Mouse (Mus musculus): ENCODE measurements at regions not wholly inside any gene's neighbourhood (a gene's known extent, or its start where the extent isn't known, plus 50 kb on each side); places are given as distances from the start of the nearest gene placed in this dataset.

DNA sequence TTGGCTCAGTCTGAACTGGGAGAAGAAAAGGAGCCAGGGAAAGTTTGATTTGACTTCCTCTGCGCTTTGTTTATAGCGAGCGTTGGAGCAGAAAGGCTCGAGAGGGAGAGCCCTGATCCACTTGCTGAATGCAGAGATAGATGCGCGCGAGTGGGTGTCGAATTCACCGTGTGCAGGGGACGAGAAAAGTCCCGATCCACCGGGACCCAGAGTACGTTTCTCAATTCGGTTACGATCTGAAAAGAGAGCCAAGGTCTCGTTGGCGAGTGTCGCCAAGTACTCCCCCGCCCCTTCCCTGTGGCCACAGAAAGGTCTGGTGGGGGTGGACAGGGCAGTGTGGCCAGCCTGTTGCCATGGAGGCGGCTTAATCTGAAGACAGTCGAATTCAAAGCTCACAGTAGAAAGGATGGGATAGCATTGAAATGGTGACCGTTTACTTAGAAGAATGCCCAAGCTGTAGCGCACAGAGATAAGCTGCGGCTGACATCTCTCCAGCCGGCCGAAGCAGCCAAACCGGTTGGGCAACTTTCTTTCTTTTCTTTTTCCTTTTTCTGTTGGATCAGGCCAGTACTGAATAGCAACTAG, 139.5 kb upstream of the Zfp217 start:
- H3K79me3 ChIP-seq (ENCODE audit: low read depth): no peaks in the 10 kb centered on the region
- H3K27me3 ChIP-seq (ENCODE audit: control insufficient read depth, insufficient read depth, insufficient read length): no peaks in the 10 kb centered on the region
- TF ChIP-seq CTCF (IDR thresholded peaks at IDR 0.05; ENCODE audit: control insufficient read depth, insufficient read depth, insufficient read length) (no peak), MYOD1 (IDR thresholded peaks at IDR 0.05; ENCODE audit: control insufficient read depth, insufficient read length, low read depth) (no peak), MAX (IDR thresholded peaks at IDR 0.05) (no peak), FOSL1 (IDR thresholded peaks at IDR 0.05; ENCODE audit: insufficient read depth, low read length, poor library complexity, severe bottlenecking) (no peak), USF1 (IDR thresholded peaks at IDR 0.05; ENCODE audit: low read depth) (no peak), MYOG (IDR thresholded peaks at IDR 0.05; ENCODE audit: control insufficient read depth, extremely low read depth, insufficient read length) (no peak)
- no peak overlapping the region for H3K4me3 ChIP-seq (ENCODE audit: insufficient read depth, poor library complexity, severe bottlenecking)
- no peaks in the 10 kb centered on the region for H3K79me2 ChIP-seq (ENCODE audit: control insufficient read depth, insufficient read depth)
- no peaks in the 10 kb centered on the region for H3K36me3 ChIP-seq (ENCODE audit: control insufficient read depth, insufficient read depth)
- H3ac ChIP-seq (ENCODE audit: control insufficient read depth, insufficient read length, low read depth): no peak overlapping the region

GRCm38 (mm10) chr2:170286773-170287172, 138.9 kb upstream of the Zfp217 start:
- TF ChIP-seq CTCF (IDR thresholded peaks at IDR 0.05; ENCODE audit: control insufficient read depth, insufficient read depth, insufficient read length) (no peak), CEBPB (IDR thresholded peaks at IDR 0.05; ENCODE audit: low read depth) (no peak), MYOG (IDR thresholded peaks at IDR 0.05; ENCODE audit: control insufficient read depth, extremely low read depth, insufficient read length) (no peak), MAX (IDR thresholded peaks at IDR 0.05) (no peak), USF1 (IDR thresholded peaks at IDR 0.05; ENCODE audit: low read depth) (no peak), FOSL1 (IDR thresholded peaks at IDR 0.05; ENCODE audit: insufficient read depth, low read length, poor library complexity, severe bottlenecking) (no peak), MYOD1 (IDR thresholded peaks at IDR 0.05; ENCODE audit: control insufficient read depth, insufficient read length, low read depth) (no peak)
- Histone ChIP-seq H3K4me3 (ENCODE audit: insufficient read depth, poor library complexity, severe bottlenecking) (no peak overlapping the region), H3K36me3 (ENCODE audit: control insufficient read depth, insufficient read depth) (no peaks in the 10 kb centered on the region)

GRCm38 (mm10) chr2:170282463-170282862, 134.6 kb upstream of the Zfp217 start:
- no peaks in the 10 kb centered on the region for H3K27me3 ChIP-seq (ENCODE audit: control insufficient read depth, insufficient read depth, insufficient read length)
- H3K79me3 ChIP-seq (ENCODE audit: low read depth): no peaks in the 10 kb centered on the region
- TF ChIP-seq MYOG (IDR thresholded peaks at IDR 0.05; ENCODE audit: control insufficient read depth, extremely low read depth, insufficient read length) (no peak), FOSL1 (IDR thresholded peaks at IDR 0.05; ENCODE audit: insufficient read depth, low read length, poor library complexity, severe bottlenecking) (no peak), CTCF (IDR thresholded peaks at IDR 0.05; ENCODE audit: control insufficient read depth, insufficient read depth, insufficient read length) (no peak), CEBPB (IDR thresholded peaks at IDR 0.05; ENCODE audit: low read depth) (no peak), USF1 (IDR thresholded peaks at IDR 0.05; ENCODE audit: low read depth) (no peak), MAX (IDR thresholded peaks at IDR 0.05) (no peak), MYOD1 (IDR thresholded peaks at IDR 0.05; ENCODE audit: control insufficient read depth, insufficient read length, low read depth) (no peak)
- H3K36me3 ChIP-seq (ENCODE audit: control insufficient read depth, insufficient read depth): no peaks in the 10 kb centered on the region
- H3K4me3 ChIP-seq (ENCODE audit: insufficient read depth, poor library complexity, severe bottlenecking): no peak overlapping the region
- no peaks in the 10 kb centered on the region for H3K79me2 ChIP-seq (ENCODE audit: control insufficient read depth, insufficient read depth)
- H3ac ChIP-seq (ENCODE audit: control insufficient read depth, insufficient read length, low read depth): no peak overlapping the region

More at GRCm38 (mm10) chr2:170286773-170287172, 138.9 kb upstream of the Zfp217 start:
- Histone ChIP-seq H3ac (ENCODE audit: control insufficient read depth, insufficient read length, low read depth) (no peak overlapping the region), H3K27me3 (ENCODE audit: control insufficient read depth, insufficient read depth, insufficient read length) (no peaks in the 10 kb centered on the region), H3K79me2 (ENCODE audit: control insufficient read depth, insufficient read depth) (no peaks in the 10 kb centered on the region), H3K79me3 (ENCODE audit: low read depth) (no peaks in the 10 kb centered on the region)

- no peak overlapping the region for H3K4me3 ChIP-seq (ENCODE audit: insufficient read depth, poor library complexity, severe bottlenecking)
- no peaks in the 10 kb centered on the region for H3K27me3 ChIP-seq (ENCODE audit: control insufficient read depth, insufficient read depth, insufficient read length)
- no peak for TF ChIP-seq CTCF (IDR thresholded peaks at IDR 0.05; ENCODE audit: control insufficient read depth, insufficient read depth, insufficient read length)
- no peak overlapping the region for H3ac ChIP-seq (ENCODE audit: control insufficient read depth, insufficient read length, low read depth)
- H3K79me3 ChIP-seq (ENCODE audit: low read depth): no peaks in the 10 kb centered on the region
- no peaks in the 10 kb centered on the region for H3K79me2 ChIP-seq (ENCODE audit: control insufficient read depth, insufficient read depth)
- H3K36me3 ChIP-seq (ENCODE audit: control insufficient read depth, insufficient read depth): no peaks in the 10 kb centered on the region
Observed at GRCm38 (mm10) chr2:170281311-170282008, 133.6 kb upstream of the Zfp217 start.

- H3K4me3 ChIP-seq (ENCODE audit: insufficient read depth, poor library complexity, severe bottlenecking): no peak overlapping the region
- no peaks in the 10 kb centered on the region for H3K36me3 ChIP-seq (ENCODE audit: control insufficient read depth, insufficient read depth)
- no peaks in the 10 kb centered on the region for H3K79me2 ChIP-seq (ENCODE audit: control insufficient read depth, insufficient read depth)
- TF ChIP-seq MYOG (IDR thresholded peaks at IDR 0.05; ENCODE audit: control insufficient read depth, extremely low read depth, insufficient read length) (no peak), FOSL1 (IDR thresholded peaks at IDR 0.05; ENCODE audit: insufficient read depth, low read length, poor library complexity, severe bottlenecking) (no peak), CEBPB (IDR thresholded peaks at IDR 0.05; ENCODE audit: low read depth) (no peak), CTCF (IDR thresholded peaks at IDR 0.05; ENCODE audit: control insufficient read depth, insufficient read depth, insufficient read length) (peak; percentile 10)
- H3ac ChIP-seq (ENCODE audit: control insufficient read depth, insufficient read length, low read depth): no peak overlapping the region
- H3K79me3 ChIP-seq (ENCODE audit: low read depth): no peaks in the 10 kb centered on the region
- no peaks in the 10 kb centered on the region for H3K27me3 ChIP-seq (ENCODE audit: control insufficient read depth, insufficient read depth, insufficient read length)
Observed at GRCm38 (mm10) chr2:170280733-170281132, 132.8 kb upstream of the Zfp217 start.

GRCm38 (mm10) chr2:170277896-170278295, 130.0 kb upstream of the Zfp217 start:
- H3K36me3 ChIP-seq (ENCODE audit: control insufficient read depth, insufficient read depth): no peaks in the 10 kb centered on the region
- no peak overlapping the region for H3K4me3 ChIP-seq (ENCODE audit: insufficient read depth, poor library complexity, severe bottlenecking)
- H3K79me3 ChIP-seq (ENCODE audit: low read depth): no peaks in the 10 kb centered on the region
- TF ChIP-seq CTCF (IDR thresholded peaks at IDR 0.05; ENCODE audit: control insufficient read depth, insufficient read depth, insufficient read length) (no peak), MYOD1 (IDR thresholded peaks at IDR 0.05; ENCODE audit: control insufficient read depth, insufficient read length, low read depth) (no peak), CEBPB (IDR thresholded peaks at IDR 0.05; ENCODE audit: low read depth) (no peak), MYOG (IDR thresholded peaks at IDR 0.05; ENCODE audit: control insufficient read depth, extremely low read depth, insufficient read length) (no peak), USF1 (IDR thresholded peaks at IDR 0.05; ENCODE audit: low read depth) (no peak), MAX (IDR thresholded peaks at IDR 0.05) (no peak), FOSL1 (IDR thresholded peaks at IDR 0.05; ENCODE audit: insufficient read depth, low read length, poor library complexity, severe bottlenecking) (no peak)
- H3ac ChIP-seq (ENCODE audit: control insufficient read depth, insufficient read length, low read depth): no peak overlapping the region
- H3K79me2 ChIP-seq (ENCODE audit: control insufficient read depth, insufficient read depth): no peaks in the 10 kb centered on the region
- no peaks in the 10 kb centered on the region for H3K27me3 ChIP-seq (ENCODE audit: control insufficient read depth, insufficient read depth, insufficient read length)
